Mouse (Mus musculus): ENCODE measurements around the gene Gm44790. TPM values are rescaled to one million over a fixed set of nuclear protein-coding genes. Genes with fewer than 3 reads are reported as not detected.

Gm44790 gene
- polyA plus RNA-seq, 1 experiment from 2014 or later: not detected

Other genes starting within 250 kb of the Gm44790 start
- gene Tgfa, start 231.4 kb upstream of the Gm44790 start, polyA plus RNA-seq (2014; fragmentation: Nextera tagmentation; extraction: Ambion mirVana): 6.8 and 7.3 TPM in 2 replicates
- gene Fam136a, start 61.0 kb upstream of the Gm44790 start, polyA plus RNA-seq (2014; fragmentation: Nextera tagmentation; extraction: Ambion mirVana): 162 and 167 TPM in 2 replicates
- gene Snrpg, start 55.4 kb upstream of the Gm44790 start, polyA plus RNA-seq (2014; fragmentation: Nextera tagmentation; extraction: Ambion mirVana): 787 and 872 TPM in 2 replicates
- gene Pcyox1, start 29.5 kb upstream of the Gm44790 start, polyA plus RNA-seq (2014; fragmentation: Nextera tagmentation; extraction: Ambion mirVana): 81.6 and 87.9 TPM in 2 replicates
- 184 and 216 TPM in 2 replicates for gene Tia1, start 22.4 kb upstream of the Gm44790 start, polyA plus RNA-seq (2014; fragmentation: Nextera tagmentation; extraction: Ambion mirVana)
- 21.4 and 26.5 TPM in 2 replicates for gene C87436, start 11.7 kb downstream of the Gm44790 start, polyA plus RNA-seq (2014; fragmentation: Nextera tagmentation; extraction: Ambion mirVana)
- gene Pcbp1, start 99.7 kb downstream of the Gm44790 start, polyA plus RNA-seq (2014; fragmentation: Nextera tagmentation; extraction: Ambion mirVana): 261 and 405 TPM in 2 replicates
- 0.26 and 0.69 TPM in 2 replicates for gene Asprv1, start 201.5 kb downstream of the Gm44790 start, polyA plus RNA-seq (2014; fragmentation: Nextera tagmentation; extraction: Ambion mirVana)
- 9.4 and 10.3 TPM in 2 replicates for gene Mxd1, start 242.5 kb downstream of the Gm44790 start, polyA plus RNA-seq (2014; fragmentation: Nextera tagmentation; extraction: Ambion mirVana)